Mouse (Mus musculus) gastrocnemius, adult 18-20 months (tissue): ENCODE results near the gene Nme9. TPM values are rescaled to one million over a fixed set of nuclear protein-coding genes. Genes with fewer than 3 reads are reported as not detected.

Experiments used
- DNase-seq: peaks from one replicate; pipeline ENCODE4 v3.0.0; 2021; ENCODE audit warnings: low spot score
- total RNA-seq, 2 experiments: library from RNA; stranded (reverse); gene quantifications; 2 replicates each; pipeline ENCODE4 v1.2.3; 2021

Gene Nme9
- total RNA-seq, 2 experiments from 2014 or later, result not detected

GRCm38 (mm10) chr9:99479181-99479711 lies 28.0 kb downstream of the Nme9 start:
- DNase-seq, result no peak

- DNase-seq, result no peak
Observed at GRCm38 (mm10) chr9:99480764-99481163, 29.5 kb downstream of the Nme9 start.

- no peak for DNase-seq
Observed at GRCm38 (mm10) chr9:99483191-99483590, 31.9 kb downstream of the Nme9 start.

- DNase-seq, result no peak
Observed at GRCm38 (mm10) chr9:99484632-99485031, 33.4 kb downstream of the Nme9 start.

- DNase-seq, result no peak
Observed at GRCm38 (mm10) chr9:99485144-99485543, 33.9 kb downstream of the Nme9 start.

GRCm38 (mm10) chr9:99487126-99487695 lies 35.9 kb downstream of the Nme9 start:
- no peak for DNase-seq

GRCm38 (mm10) chr9:99487841-99488240 lies 36.6 kb downstream of the Nme9 start:
- DNase-seq, result no peak

- DNase-seq, result no peak
Observed at GRCm38 (mm10) chr9:99491050-99491449, 39.8 kb downstream of the Nme9 start.

GRCm38 (mm10) chr9:99492634-99493200 lies 41.4 kb downstream of the Nme9 start:
- DNase-seq, result no peak

- DNase-seq, result no peak
Observed at GRCm38 (mm10) chr9:99499336-99499735, 48.1 kb downstream of the Nme9 start.

- no peak for DNase-seq
Observed at GRCm38 (mm10) chr9:99505875-99506274, 54.6 kb downstream of the Nme9 start.

Other genes with a start within 250 kb of the Nme9 start
- not detected for gene Faiml, start 214.2 kb upstream of the Nme9 start, total RNA-seq
- 1 to 10 TPM; 3.2 to 4.6 TPM for gene Cep70, start 208.1 kb upstream of the Nme9 start, total RNA-seq
- gene Esyt3, start 92.9 kb upstream of the Nme9 start, total RNA-seq, result not detected
- gene Mras, start 14.1 kb upstream of the Nme9 start, total RNA-seq, result 1 to 10 TPM; 6.4 to 7.8 TPM
- 10 to 100 TPM; 22.6 to 24.1 TPM for gene Armc8, start 117.4 kb downstream of the Nme9 start, total RNA-seq
- 1 to 10 TPM; 3.9 to 4.6 TPM for gene Dbr1, start 124.3 kb downstream of the Nme9 start, total RNA-seq
- not detected for gene A4gnt, start 161.0 kb downstream of the Nme9 start, total RNA-seq
- 1 to 10 TPM in 1 of 2 experiments, under 1 TPM in 1; 0.75 to 1.6 TPM for gene Dzip1l, start 178.0 kb downstream of the Nme9 start, total RNA-seq